Mouse (Mus musculus) olfactory bulb, adult 2 months (tissue): ENCODE results near the gene Arhgap10.

Experiments used
- CTCF ChIP-seq: fragments of 200-500 bp; IDR thresholded peaks from 2 replicates; pipeline ENCODE4 v1.5.1; 2012; ENCODE audit warnings: low read depth, mild to moderate bottlenecking, low read length, moderate library complexity; ENCODE audit not compliant: insufficient read depth
- POLR2A ChIP-seq: fragments of 200-500 bp; IDR thresholded peaks from 2 replicates; pipeline ENCODE4 v1.6.1; 2012; ENCODE audit warnings: mild to moderate bottlenecking, low read depth, low read length, moderate library complexity; ENCODE audit not compliant: insufficient read depth

DNA sequence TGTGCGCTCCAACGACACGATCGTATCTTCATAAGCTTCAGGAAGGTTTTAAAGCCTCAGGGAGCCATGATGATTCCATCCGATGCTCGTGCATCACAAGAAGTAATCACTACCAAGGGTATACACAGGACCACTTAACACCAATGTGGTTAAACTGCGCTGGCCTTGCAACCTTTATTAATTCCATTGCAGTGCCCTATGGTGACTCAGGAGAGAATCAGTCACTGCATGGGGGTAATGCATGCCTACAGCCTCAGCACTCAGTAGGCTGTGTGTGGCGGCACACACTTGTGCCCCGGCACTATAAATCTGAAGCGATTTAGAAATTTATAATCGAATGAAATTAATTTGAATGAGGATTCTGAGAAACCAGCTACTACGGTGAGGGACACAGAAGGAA is 71.5 kb downstream of the Arhgap10 start:
- TF ChIP-seq POLR2A (no peak), CTCF (no peak)
